Mouse (Mus musculus): ENCODE data around the gene Zfp579. TPM values are rescaled to one million over a fixed set of nuclear protein-coding genes. Genes with fewer than 3 reads are reported as not detected.

Zfp579 gene
- total and polyA plus RNA-seq, 3 experiments: 0.54 to 3.6 TPM; not detected in 1

- H3K4me1 ChIP-seq (ENCODE audit: control insufficient read depth in 1 of 2, insufficient read depth in 2 of 2, low read length in 2 of 2): peaks cover 0 to 5% of the 10 kb centered on the region in 2 experiments; a peak in 2 of 4 replicates
- H3K36me3 ChIP-seq (ENCODE audit: control insufficient read depth in 1 of 2, insufficient read depth in 2 of 2, low read length in 2 of 2): no peaks in the 10 kb centered on the region; a peak in 3 of 4 replicates
- no peak for TF ChIP-seq GABPA (IDR thresholded peaks at IDR 0.05; ENCODE audit: low read depth, low read length)
- TF ChIP-seq BHLHE40 (IDR thresholded peaks at IDR 0.05; ENCODE audit: borderline replicate concordance, low read depth, low read length): no peak
- no peak for TF ChIP-seq MAFK (IDR thresholded peaks at IDR 0.05; ENCODE audit: borderline replicate concordance, low read depth, low read length)
- TF ChIP-seq RAD21 (IDR thresholded peaks at IDR 0.05; ENCODE audit: low read depth, low read length): no peak
- no peak for TF ChIP-seq ZNF384 (IDR thresholded peaks at IDR 0.05; ENCODE audit: low read depth, low read length)
- TF ChIP-seq USF1 (IDR thresholded peaks at IDR 0.05; ENCODE audit: low read depth, low read length): no peak
These were observed 40.2 kb upstream of the Zfp579 start for GRCm38 (mm10) chr7:5036136-5036535.

GRCm38 (mm10) chr7:5035628-5036027 lies 39.7 kb upstream of the Zfp579 start:
- Histone ChIP-seq H3K27me3 (ENCODE audit: control insufficient read depth in 1 of 2, insufficient read depth in 2 of 2, low read length in 2 of 2) (no peaks in the 10 kb centered on the region), H3K9ac (ENCODE audit: control insufficient read depth, low read depth, low read length, poor library complexity, severe bottlenecking) (no peak overlapping the region), H3K4me1 (ENCODE audit: control insufficient read depth in 1 of 2, insufficient read depth in 2 of 2, low read length in 2 of 2) (peaks cover 0 to 5% of the 10 kb centered on the region in 2 experiments; a peak in 2 of 4 replicates), H3K4me3 (ENCODE audit: control insufficient read depth in 1 of 2, insufficient read depth in 1 of 2, low read depth in 2 of 2, low read length in 2 of 2) (no peak overlapping the region), H3K9me3 (replicated peaks; ENCODE audit: insufficient read depth, low read length) (no peaks in the 10 kb centered on the region), H3K79me2 (ENCODE audit: control insufficient read depth, insufficient read depth, low read length, poor library complexity) (no peaks in the 10 kb centered on the region; the same call in none of the 2 replicates), H3K36me3 (ENCODE audit: control insufficient read depth in 1 of 2, insufficient read depth in 2 of 2, low read length in 2 of 2) (no peaks in the 10 kb centered on the region; a peak in 3 of 4 replicates), H3K27ac (ENCODE audit: control insufficient read depth, low read depth, low read length) (no peak overlapping the region)
- TF ChIP-seq JUND (IDR thresholded peaks at IDR 0.05; ENCODE audit: low read depth, low read length) (no peak), NELFE (IDR thresholded peaks at IDR 0.05; ENCODE audit: low read depth, low read length) (no peak), POLR2AphosphoS2 (IDR thresholded peaks at IDR 0.05; ENCODE audit: low read length) (no peak; the same call in none of the 2 replicates), MEF2A (IDR thresholded peaks at IDR 0.05; ENCODE audit: extremely low read depth, insufficient replicate concordance, low read depth, low read length, poor library complexity, severe bottlenecking) (no peak), BHLHE40 (IDR thresholded peaks at IDR 0.05; ENCODE audit: borderline replicate concordance, low read depth, low read length) (no peak), KAT2A (conservative IDR thresholded peaks at IDR 0.05; ENCODE audit: low read depth, low read length) (no peak), ZMIZ1 (IDR thresholded peaks at IDR 0.05; ENCODE audit: low read depth, low read length) (no peak), UBTF (IDR thresholded peaks at IDR 0.05; ENCODE audit: borderline replicate concordance, insufficient read depth, low read depth, low read length) (no peak), ETS1 (IDR thresholded peaks at IDR 0.05; ENCODE audit: low read depth, low read length) (no peak), RCOR1 (IDR thresholded peaks at IDR 0.05; ENCODE audit: low read depth, low read length) (no peak), POLR2A (IDR thresholded peaks at IDR 0.05; ENCODE audit: control insufficient read depth in 1 of 2, insufficient read depth in 1 of 2, low read depth in 1 of 2, low read length in 2 of 2, poor library complexity in 1 of 2) (no peak), NRF1 (IDR thresholded peaks at IDR 0.05; ENCODE audit: insufficient read depth, low read depth, low read length, poor library complexity, severe bottlenecking) (no peak), ZKSCAN1 (IDR thresholded peaks at IDR 0.05; ENCODE audit: low read depth, low read length) (no peak), GATA1 (IDR thresholded peaks at IDR 0.05; ENCODE audit: low read depth, low read length) (no peak)
- no peak for DNase-seq (ENCODE audit: low read depth, low spot score)

More at GRCm38 (mm10) chr7:5036136-5036535, 40.2 kb upstream of the Zfp579 start:
- no peak overlapping the region for H3K27ac ChIP-seq (ENCODE audit: control insufficient read depth, low read depth, low read length)
- H3K27me3 ChIP-seq (ENCODE audit: control insufficient read depth in 1 of 2, insufficient read depth in 2 of 2, low read length in 2 of 2): no peaks in the 10 kb centered on the region
- no peaks in the 10 kb centered on the region; the same call in 1 of the 2 replicates for H3K79me2 ChIP-seq (ENCODE audit: control insufficient read depth, insufficient read depth, low read length, poor library complexity)
- H3K9me3 ChIP-seq (replicated peaks; ENCODE audit: insufficient read depth, low read length): no peaks in the 10 kb centered on the region
- no peak overlapping the region for H3K4me3 ChIP-seq (ENCODE audit: control insufficient read depth in 1 of 2, insufficient read depth in 1 of 2, low read depth in 2 of 2, low read length in 2 of 2)
- DNase-seq (ENCODE audit: low read depth, low spot score): no peak
- no peak overlapping the region for H3K9ac ChIP-seq (ENCODE audit: control insufficient read depth, low read depth, low read length, poor library complexity, severe bottlenecking)

Data from MEL (cell line).